Mouse (Mus musculus): ENCODE measurements around the gene Camsap2.

Camsap2 gene

GRCm38 (mm10) chr1:136227870-136228269 lies 118.0 kb downstream of the Camsap2 start:
- no peak for DNase-seq (ENCODE audit: extremely low spot score, low read depth, low spot score)

GRCm38 (mm10) chr1:136226626-136227025 lies 119.3 kb downstream of the Camsap2 start:
- no peak for DNase-seq (ENCODE audit: extremely low spot score, low read depth, low spot score)

GRCm38 (mm10) chr1:136225846-136226245 lies 120.1 kb downstream of the Camsap2 start:
- DNase-seq (ENCODE audit: extremely low spot score, low read depth, low spot score): no peak

GRCm38 (mm10) chr1:136223758-136224342 lies 122.1 kb downstream of the Camsap2 start:
- no peak for DNase-seq (ENCODE audit: extremely low spot score, low read depth, low spot score)

- DNase-seq (ENCODE audit: extremely low spot score, low read depth, low spot score): no peak
Observed at GRCm38 (mm10) chr1:136222386-136222785, 123.5 kb downstream of the Camsap2 start.

- DNase-seq (ENCODE audit: extremely low spot score, low read depth, low spot score): no peak
Observed at GRCm38 (mm10) chr1:136220037-136220871, 125.7 kb downstream of the Camsap2 start.
